In the genomic region with DNA sequence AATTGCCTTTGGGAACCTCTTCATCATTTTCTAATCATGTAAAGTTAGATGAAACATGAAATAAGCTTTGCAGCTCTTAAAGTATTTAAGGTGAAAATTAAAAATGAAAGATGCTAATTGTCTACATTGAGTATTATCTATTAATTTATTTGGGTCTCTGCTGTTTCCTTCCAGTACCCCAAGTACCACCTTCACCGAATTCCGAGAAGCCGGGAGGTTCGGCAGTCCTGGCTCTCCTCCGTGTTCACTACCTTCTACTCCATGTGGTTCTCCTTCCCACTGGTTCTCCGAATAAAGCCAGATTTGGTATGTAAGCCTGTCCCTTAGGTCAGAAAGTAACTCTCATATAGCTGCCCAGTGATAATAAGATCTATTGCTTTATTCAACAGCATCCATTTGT, we compare ENCODE assay signal across 15 mouse cellular contexts.
"Had no signal": no experiment of that assay in that cellular context is flagged by ENCODE, and none has a peak within 500 bp of the region (broad histone marks: within the 10 kb centered on the region; RNA-seq: fewer than 3 reads in every experiment).

No protein-coding gene starts in this region.

- H3K36me3 ChIP-seq: neural tube, embryonic 15.5 days; stomach, embryonic 15.5 days had no signal

- H3K27me3 ChIP-seq: neural tube, embryonic 15.5 days; stomach, embryonic 15.5 days had no signal

- H3K4me2 ChIP-seq: neural tube, embryonic 15.5 days; stomach, embryonic 15.5 days had no signal

- H3K27ac ChIP-seq: neural tube, embryonic 15.5 days; stomach, embryonic 15.5 days; stomach, postnatal 0 days had no signal

- H3K4me1 ChIP-seq: neural tube, embryonic 15.5 days; stomach, embryonic 15.5 days had no signal

- DNase-seq: retina, postnatal 1 day; right cerebral cortex, adult 18-20 months; right cerebral cortex, postnatal 14 days; right cerebral cortex, postnatal 25 days; right cerebral cortex, postnatal 4 days; spleen, adult 18-20 months; thymus, adult 18-20 months; thymus, adult 2 months; thymus, postnatal 14 days; thymus, postnatal 25 days; thymus, postnatal 36 days; thymus, postnatal 4 days had no signal

- H3K9ac ChIP-seq: neural tube, embryonic 15.5 days; stomach, embryonic 15.5 days had no signal

- H3K9me3 ChIP-seq: neural tube, embryonic 15.5 days; stomach, embryonic 15.5 days had no signal

- H3K4me3 ChIP-seq: neural tube, embryonic 15.5 days; stomach, embryonic 15.5 days had no signal
